Mouse (Mus musculus) intestine, embryonic 16.5 days (tissue): Measurements from ENCODE around the gene Bad. TPM values are rescaled to one million over a fixed set of nuclear protein-coding genes. Genes with fewer than 3 reads are reported as not detected.

ENCODE experiments used
- ATAC-seq: fragments of 200-750 bp; cut with Nextera tagmentation; 2 replicates; pipeline ENCODE4 v1.8.0; 2017; ENCODE audit warnings: moderate TSS enrichment, moderate library complexity
- H3K27ac ChIP-seq: fragments of 300-500 bp; sonication (generic); 2 replicates; pipeline ENCODE4 v1.5.1; 2014; ENCODE audit warnings: mild to moderate bottlenecking, low read length
- H3K27me3 ChIP-seq: fragments of 300-500 bp; sonication (generic); replicated peaks from 2 replicates; pipeline ENCODE4 v1.6.1; 2014; ENCODE audit warnings: low read length, control low read depth, mixed read lengths; ENCODE audit not compliant: control insufficient read depth, insufficient read depth
- H3K36me3 ChIP-seq: fragments of 300-500 bp; sonication (generic); 2 replicates; pipeline ENCODE4 v1.6.1; 2014; ENCODE audit warnings: low read length, control low read depth; ENCODE audit not compliant: control insufficient read depth, insufficient read depth
- H3K4me1 ChIP-seq: fragments of 300-500 bp; sonication (generic); 2 replicates; pipeline ENCODE4 v1.6.1; 2014; ENCODE audit warnings: low read length, control low read depth, mixed read lengths; ENCODE audit not compliant: control insufficient read depth, insufficient read depth
- H3K4me2 ChIP-seq: fragments of 300-500 bp; sonication (generic); 2 replicates; pipeline ENCODE4 v1.6.1; 2014; ENCODE audit warnings: low read depth, low read length, control low read depth
- H3K4me3 ChIP-seq: fragments of 300-500 bp; sonication (generic); 2 replicates; pipeline ENCODE4 v1.5.1; 2014; ENCODE audit warnings: mild to moderate bottlenecking, low read length
- H3K9ac ChIP-seq: fragments of 300-500 bp; sonication (generic); 2 replicates; pipeline ENCODE4 v1.6.1; 2014; ENCODE audit warnings: low read depth, low read length
- H3K9me3 ChIP-seq: fragments of 300-500 bp; sonication (generic); 2 replicates; pipeline ENCODE4 v1.6.1; 2016; ENCODE audit warnings: low read length, control low read depth; ENCODE audit not compliant: control insufficient read depth
- WGBS: fragments of 180-500 bp; shearing (Covaris S2); extraction: QIAGEN DNeasy Blood & Tissue Kit; methylation state at CpG from one replicate; pipeline ENCODE4 v1.1.7; 2014; 5-methylcytosine and 5-hydroxymethylcytosine counted together
- polyA plus RNA-seq: library from polyadenylated mRNA; unstranded; fragments of >200 nt; fragmentation: Nextera tagmentation; extraction: Ambion mirVana; gene quantifications from 2 replicates; pipeline ENCODE4 v1.2.1, GENCODE M21; 2015

The Bad gene
- polyA plus RNA-seq, 1 experiment from 2014 or later: 80.5 TPM

DNA sequence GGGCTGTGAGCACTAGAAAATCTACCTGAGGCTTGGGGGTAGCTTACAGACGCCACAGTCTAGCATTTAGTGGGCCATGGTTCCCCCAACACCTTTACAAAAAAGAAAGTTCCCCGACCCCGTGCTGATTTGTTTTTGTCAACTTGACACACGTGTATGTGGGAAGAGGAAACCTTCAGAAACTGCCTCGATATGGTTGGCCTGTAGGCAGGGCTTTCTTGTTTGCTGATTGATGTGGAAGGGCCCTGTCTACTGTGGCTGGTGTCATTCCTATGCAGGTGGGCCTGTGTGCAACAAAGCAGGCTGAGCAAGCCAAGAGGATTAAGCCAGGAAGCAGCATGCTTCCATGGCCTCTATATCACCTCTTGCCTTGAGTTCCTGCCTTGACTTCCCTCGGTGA is 28.6 kb upstream of the Bad start:
- no peak for ATAC-seq
- no peak overlapping the region for H3K27ac ChIP-seq
- WGBS: 81% methylated on average over 6 of the region's 6 CpGs

DNA sequence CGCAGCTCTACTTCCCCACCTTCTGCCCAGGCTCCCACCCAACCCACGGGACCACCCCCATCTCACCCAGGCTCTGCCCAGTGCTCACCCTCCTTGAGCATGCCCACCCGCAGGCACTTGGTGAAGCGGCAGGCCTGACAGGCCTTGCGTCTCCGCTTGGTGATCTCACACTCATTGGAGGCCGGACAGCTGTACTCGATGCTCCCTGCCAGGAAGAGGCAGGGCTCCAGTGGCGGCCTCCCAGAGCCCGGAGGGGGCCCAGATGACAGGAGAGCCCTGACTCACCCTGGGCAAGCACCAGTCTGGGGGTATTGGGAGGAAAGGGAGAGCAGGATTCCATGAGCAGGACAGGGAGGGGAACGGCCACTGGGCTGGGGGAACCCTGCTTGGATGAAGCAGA is 27.7 kb upstream of the Bad start:
- Histone ChIP-seq H3K4me1 (peaks cover 15% of the 10 kb centered on the region), H3K27ac (no peak overlapping the region), H3K9me3 (no peaks in the 10 kb centered on the region), H3K9ac (peak overlapping the region; percentile 12; the same call in 1 of the 2 replicates), H3K4me2 (no peak overlapping the region), H3K4me3 (no peak overlapping the region), H3K27me3 (no peaks in the 10 kb centered on the region), H3K36me3 (peaks cover 22% of the 10 kb centered on the region)
- 79% methylated on average over 11 of the region's 11 CpGs for WGBS
- no peak for ATAC-seq

More for the DNA sequence above, 28.6 kb upstream of the Bad start:
- H3K4me2 ChIP-seq: no peak overlapping the region
- no peaks in the 10 kb centered on the region for H3K9me3 ChIP-seq
- H3K4me1 ChIP-seq: peaks cover 20% of the 10 kb centered on the region
- H3K4me3 ChIP-seq: no peak overlapping the region
- H3K27me3 ChIP-seq: no peaks in the 10 kb centered on the region
- H3K36me3 ChIP-seq: peaks cover 22% of the 10 kb centered on the region
- no peak overlapping the region for H3K9ac ChIP-seq

DNA sequence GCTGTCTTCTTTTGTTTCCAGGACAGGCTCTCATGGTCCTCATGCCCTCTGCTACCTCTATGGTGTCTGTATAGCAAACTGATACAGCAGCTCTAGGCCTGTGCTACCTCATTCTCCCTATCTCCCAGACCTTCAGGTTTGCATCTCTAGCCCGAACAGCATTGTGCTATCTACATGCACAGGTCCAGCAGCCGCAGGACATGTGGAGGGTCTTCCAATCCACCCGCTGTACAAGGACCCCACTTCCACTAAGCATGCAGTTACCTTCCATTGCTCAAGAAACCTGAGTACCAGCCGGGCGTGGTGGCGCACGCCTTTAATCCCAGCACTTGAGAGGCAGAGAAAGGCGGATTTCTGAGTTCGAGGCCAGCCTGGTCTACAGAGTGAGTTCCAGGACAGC is 27.1 kb upstream of the Bad start:
- peaks cover 22% of the 10 kb centered on the region for H3K36me3 ChIP-seq
- no peak for ATAC-seq
- no peak overlapping the region for H3K4me2 ChIP-seq
- peaks cover 15% of the 10 kb centered on the region for H3K4me1 ChIP-seq
- no peak overlapping the region for H3K9ac ChIP-seq
- no peak overlapping the region for H3K27ac ChIP-seq
- no peak overlapping the region for H3K4me3 ChIP-seq
- 94% methylated on average over 9 of the region's 9 CpGs for WGBS
- H3K9me3 ChIP-seq: no peaks in the 10 kb centered on the region
- no peaks in the 10 kb centered on the region for H3K27me3 ChIP-seq

DNA sequence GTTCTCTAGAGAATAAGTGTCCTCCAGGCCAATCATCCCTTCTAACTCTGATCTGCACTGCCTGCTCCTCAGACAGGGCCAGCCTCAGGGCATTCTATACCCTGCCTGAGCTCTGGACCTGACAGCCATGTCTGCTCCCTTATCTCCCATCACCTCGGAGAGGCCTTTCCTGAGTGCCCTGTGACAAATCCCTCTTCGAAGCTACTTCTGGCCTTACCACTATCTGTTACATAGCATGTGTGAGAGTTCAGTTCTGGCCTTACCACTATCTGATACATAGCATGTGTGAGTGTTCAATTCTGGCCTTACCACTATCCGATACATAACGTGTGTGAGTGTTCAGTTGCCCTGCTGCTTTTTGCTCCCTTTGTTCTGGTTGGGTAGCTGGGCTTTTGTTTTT is 26.4 kb upstream of the Bad start:
- WGBS: 84% methylated on average over 4 of the region's 4 CpGs
- peaks cover 21% of the 10 kb centered on the region for H3K4me1 ChIP-seq
- no peaks in the 10 kb centered on the region for H3K9me3 ChIP-seq
- no peaks in the 10 kb centered on the region for H3K27me3 ChIP-seq
- H3K4me3 ChIP-seq: no peak overlapping the region
- ATAC-seq: no peak
- no peak overlapping the region for H3K4me2 ChIP-seq
- no peak overlapping the region for H3K9ac ChIP-seq
- no peak overlapping the region for H3K27ac ChIP-seq
- peaks cover 22% of the 10 kb centered on the region for H3K36me3 ChIP-seq

DNA sequence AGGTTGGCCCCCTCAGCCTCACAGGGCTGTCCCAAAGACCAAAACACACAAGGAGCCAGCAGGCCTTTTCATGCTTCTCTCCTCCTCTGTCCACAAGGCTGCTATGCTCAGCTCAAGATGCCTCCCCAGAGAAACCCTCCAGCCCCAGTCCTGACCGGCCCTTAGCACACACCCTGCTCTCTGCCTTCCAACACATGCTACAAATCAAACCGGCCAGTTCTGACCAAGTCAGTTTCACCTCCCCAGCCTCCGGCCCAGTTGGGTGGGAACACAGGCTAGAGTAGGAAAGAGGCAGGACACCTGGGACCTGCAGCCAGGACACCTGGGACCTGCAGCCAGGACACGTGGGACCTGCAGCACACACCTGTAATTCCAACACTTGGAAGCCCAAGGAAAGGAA is 25.2 kb upstream of the Bad start:
- Histone ChIP-seq H3K27ac (no peak overlapping the region), H3K27me3 (no peaks in the 10 kb centered on the region)
- 83% methylated on average over 4 of the region's 4 CpGs for WGBS

DNA sequence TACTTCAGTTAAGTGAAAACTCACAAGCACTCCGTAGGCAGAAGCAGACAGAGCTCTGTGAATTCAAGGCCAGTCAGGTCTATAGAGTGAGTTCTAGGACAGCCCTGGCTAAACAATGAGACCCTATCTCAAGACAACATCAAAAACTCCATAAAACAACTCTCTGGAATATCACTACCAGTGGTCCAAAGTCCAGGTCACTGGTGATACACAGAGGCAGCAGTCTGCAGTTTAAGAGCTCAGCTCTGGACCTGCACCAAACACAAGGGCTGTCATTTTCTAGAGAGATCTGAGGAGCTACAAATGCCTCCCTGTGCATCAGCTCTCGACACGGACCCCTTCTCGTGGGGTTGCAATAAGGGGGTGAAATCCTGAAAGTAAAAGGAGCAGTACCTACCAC is 23.3 kb upstream of the Bad start:
- H3K4me3 ChIP-seq: no peak overlapping the region
- H3K36me3 ChIP-seq: peaks cover 3% of the 10 kb centered on the region
- H3K27ac ChIP-seq: peak overlapping the region; percentile 62; the same call in 1 of the 2 replicates
- no peak overlapping the region for H3K9ac ChIP-seq
- H3K27me3 ChIP-seq: peaks cover under 1% of the 10 kb centered on the region; the same call in 1 of the 2 replicates
- WGBS: 65% methylated on average over 4 of the region's 4 CpGs
- no peaks in the 10 kb centered on the region for H3K9me3 ChIP-seq
- H3K4me1 ChIP-seq: peaks cover 22% of the 10 kb centered on the region
- no peak for ATAC-seq
- H3K4me2 ChIP-seq: 0 out of 2 replicates have a peak overlapping the region, but pooled peaks have one; percentile 4

More for the DNA sequence above, 25.2 kb upstream of the Bad start:
- H3K4me2 ChIP-seq: no peak overlapping the region
- no peak for ATAC-seq
- H3K36me3 ChIP-seq: peaks cover 21% of the 10 kb centered on the region
- peaks cover 21% of the 10 kb centered on the region for H3K4me1 ChIP-seq
- H3K9me3 ChIP-seq: no peaks in the 10 kb centered on the region
- H3K4me3 ChIP-seq: no peak overlapping the region
- no peak overlapping the region for H3K9ac ChIP-seq

DNA sequence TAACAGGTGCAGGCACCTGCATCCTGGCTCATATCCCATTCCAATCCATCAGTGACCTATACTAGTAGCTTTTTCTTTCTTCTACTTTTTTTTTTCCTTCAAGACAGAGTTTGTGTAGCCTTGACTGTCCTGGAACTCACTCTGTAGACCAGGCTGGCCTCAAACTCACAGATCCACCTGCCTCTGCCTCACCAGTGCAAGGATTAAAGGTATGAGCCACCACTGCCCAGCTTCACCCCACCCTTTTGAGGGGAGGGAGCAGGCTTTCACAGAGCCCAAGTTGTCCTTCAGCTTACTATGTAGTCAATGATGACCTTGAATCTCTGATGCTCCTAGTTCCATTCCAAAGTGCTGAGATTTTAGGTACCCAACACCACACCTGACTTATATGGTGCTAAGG is 22.2 kb upstream of the Bad start:
- no peak for ATAC-seq
- Histone ChIP-seq H3K36me3 (0 out of 2 replicates have a peak, but pooled peaks cover 2% of the 10 kb centered on the region), H3K9ac (peak overlapping the region; percentile 90), H3K9me3 (no peaks in the 10 kb centered on the region), H3K4me3 (peak overlapping the region; percentile 86), H3K4me1 (peaks cover 22% of the 10 kb centered on the region), H3K4me2 (peak overlapping the region; percentile 85), H3K27me3 (peaks cover 7% of the 10 kb centered on the region; the same call in 1 of the 2 replicates), H3K27ac (peak overlapping the region; percentile 98)

DNA sequence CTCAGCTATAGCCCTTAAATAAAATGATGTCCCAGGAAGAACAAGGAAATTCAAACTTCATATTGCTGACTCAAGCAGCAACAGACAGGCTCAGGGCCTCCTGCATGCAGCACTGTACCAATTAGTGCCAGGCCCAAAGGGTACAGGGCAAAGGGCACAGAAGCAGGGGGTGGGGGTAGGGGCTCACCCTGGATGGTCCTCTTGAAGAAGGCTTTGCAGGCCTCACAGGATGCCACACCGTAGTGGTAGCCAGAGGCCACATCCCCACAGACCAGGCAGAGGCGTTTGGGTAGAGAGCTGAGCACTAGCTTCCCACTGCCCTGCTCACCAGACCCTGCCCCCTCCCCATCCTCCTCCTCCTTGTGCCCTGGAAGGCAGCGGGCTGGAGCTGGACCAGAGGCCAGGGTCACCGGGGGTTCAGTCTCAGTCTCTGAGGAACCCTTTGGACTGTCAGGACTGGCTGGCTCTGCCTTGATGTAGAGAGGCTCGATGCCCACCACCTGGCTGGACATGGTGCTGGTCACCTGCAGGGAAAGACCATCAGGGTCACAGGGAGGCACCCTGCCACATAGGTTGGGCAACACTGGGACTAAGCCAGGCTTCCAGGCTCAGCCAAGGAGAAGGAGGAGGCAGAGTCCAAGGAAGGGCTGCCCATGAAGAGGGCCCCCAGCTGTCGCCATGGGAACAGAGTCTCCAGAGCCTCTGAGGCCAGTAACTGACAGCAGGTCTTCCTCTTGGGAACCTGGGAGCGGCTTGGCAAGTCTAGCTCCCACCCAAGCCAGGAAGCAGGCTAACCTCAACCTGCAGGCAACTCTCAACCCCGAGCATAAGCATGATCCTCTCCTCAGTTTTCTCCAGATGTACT is 21.6 kb upstream of the Bad start:
- peak overlapping the region; percentile 86 for H3K4me3 ChIP-seq
- peak overlapping the region; percentile 85 for H3K4me2 ChIP-seq
- H3K27me3 ChIP-seq: peaks cover 13% of the 10 kb centered on the region; the same call in 1 of the 2 replicates
- peak overlapping the region; percentile 90 for H3K9ac ChIP-seq
- no peaks in the 10 kb centered on the region for H3K9me3 ChIP-seq
- 32% methylated on average over 8 of the region's 8 CpGs for WGBS
- peaks cover 29% of the 10 kb centered on the region for H3K4me1 ChIP-seq
- H3K36me3 ChIP-seq: 0 out of 2 replicates have a peak, but pooled peaks cover 2% of the 10 kb centered on the region
- peak; percentile 56 for ATAC-seq
- peak overlapping the region; percentile 98 for H3K27ac ChIP-seq

DNA sequence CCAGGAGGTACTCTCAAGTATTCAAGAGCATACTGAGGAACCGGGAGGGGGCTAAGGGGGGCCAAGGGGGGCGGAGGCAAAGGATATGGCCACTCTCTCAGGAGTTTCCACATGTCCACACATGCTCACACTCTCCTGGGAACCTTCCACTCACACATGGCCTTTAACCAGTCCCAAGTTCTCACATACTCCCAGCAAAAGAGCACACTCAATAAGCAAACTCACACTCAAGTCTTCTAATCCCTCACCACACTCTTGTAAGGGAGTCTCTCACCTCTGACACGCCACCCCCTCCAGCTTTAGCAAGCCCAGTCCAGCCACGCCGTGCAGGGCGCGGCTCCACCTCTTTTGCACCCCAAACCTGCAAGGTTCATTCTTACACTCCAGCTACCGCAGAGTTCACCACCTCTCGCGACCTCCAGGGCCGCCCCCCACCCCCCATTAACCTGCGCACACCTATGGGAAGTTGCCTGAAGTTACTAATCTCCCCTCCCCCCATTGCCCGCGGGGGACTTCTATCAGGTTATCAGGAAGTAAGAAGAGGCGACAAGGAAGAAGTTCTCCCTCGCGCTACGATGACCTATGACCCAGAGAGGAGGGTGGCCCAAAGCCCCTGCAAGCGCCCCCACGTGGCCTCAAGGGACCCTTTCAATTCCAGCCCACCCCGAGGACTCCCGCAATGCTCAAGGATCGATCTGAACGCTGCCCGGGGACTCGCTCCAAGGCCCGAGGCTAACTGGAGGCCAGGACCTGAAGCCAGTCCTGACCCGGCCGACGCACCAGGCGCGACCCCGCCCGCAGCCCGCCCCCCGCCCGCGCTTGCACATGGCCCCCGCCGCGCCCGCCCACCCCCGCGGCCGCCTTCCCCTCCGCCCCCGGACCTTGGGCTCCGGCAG is 20.7 kb upstream of the Bad start:
- Histone ChIP-seq H3K27ac (peak overlapping the region; percentile 98), H3K27me3 (peaks cover 22% of the 10 kb centered on the region; the same call in 1 of the 2 replicates), H3K36me3 (0 out of 2 replicates have a peak, but pooled peaks cover 2% of the 10 kb centered on the region), H3K4me3 (peak overlapping the region; percentile 86), H3K9ac (peak overlapping the region; percentile 90), H3K4me2 (peak overlapping the region; percentile 85), H3K4me1 (peaks cover 35% of the 10 kb centered on the region), H3K9me3 (no peaks in the 10 kb centered on the region)
- under 1% methylated on average over 34 of the region's 48 CpGs for WGBS
- ATAC-seq: peak; percentile 3; the same call in 1 of the 2 replicates
